Mouse (Mus musculus): ENCODE results near the gene Eif2a.

Eif2a gene

DNA sequence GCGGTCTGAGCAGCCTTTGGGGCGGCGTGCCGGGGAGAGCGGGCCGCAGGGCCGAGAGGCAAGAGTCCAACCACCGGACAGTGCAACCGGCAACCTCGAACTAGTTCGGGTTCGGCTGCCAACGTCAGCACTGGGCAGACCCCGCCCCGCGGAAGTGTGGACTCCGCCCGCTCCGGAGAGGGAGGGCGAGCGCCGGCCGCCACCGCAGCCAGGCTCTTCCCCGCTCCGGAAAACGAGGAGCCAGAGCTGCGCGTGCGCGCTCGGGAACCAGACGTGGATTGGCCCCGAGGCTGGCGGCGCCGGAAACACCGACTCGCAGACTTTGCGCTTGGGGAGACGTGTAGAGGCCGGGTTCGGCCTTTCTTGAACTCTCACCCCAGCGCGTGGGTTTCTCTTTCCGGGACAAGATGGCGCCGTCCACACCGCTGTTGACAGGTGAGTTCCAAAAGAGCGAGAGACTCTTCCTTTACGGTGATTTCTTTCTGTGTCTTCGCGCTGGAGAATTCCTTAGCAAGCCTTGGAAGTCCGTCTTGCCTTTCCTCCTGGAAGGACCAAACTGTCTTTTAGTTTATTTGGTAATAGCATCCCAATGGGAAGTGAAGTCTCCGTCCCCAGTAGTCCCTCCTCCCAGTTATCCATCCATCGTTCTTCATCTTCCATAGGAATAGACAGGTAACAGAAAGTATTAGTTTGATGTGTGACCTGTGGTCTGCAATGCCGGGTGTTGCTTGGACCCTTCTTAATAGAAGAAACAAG lies at the start of gene Eif2a, which contains the start of gene Serp1:
Eif2a (plus strand) TSS at position 170 of the 756 bp plus-strand sequence.
Serp1 (minus strand) TSS at position 241 of the 756 bp plus-strand sequence.
- DNase-seq: peak; percentile 98 to 99

GRCm38 (mm10) chr3:58478755-58479455 lies 46.7 kb upstream of the Eif2a start:
- DNase-seq: no peak

DNA sequence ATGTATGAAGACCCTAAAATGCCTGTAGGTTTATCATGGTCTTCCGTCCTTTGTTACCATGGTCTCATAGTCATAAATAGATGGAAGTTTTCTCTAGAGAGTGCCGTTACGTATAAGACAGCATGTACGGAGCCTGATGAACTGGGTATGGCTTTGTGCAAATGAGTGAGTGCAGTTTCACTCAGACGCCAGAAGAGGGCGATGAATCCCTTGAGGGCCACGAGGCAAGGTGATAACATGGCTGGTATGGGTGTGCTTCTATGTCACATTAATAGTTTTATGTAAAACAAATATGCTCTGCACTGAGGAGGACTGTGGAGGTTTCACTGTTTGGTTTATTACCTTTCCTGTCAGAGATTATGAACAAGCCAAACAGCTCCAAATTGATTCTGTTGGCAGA lies 39.7 kb upstream of the Eif2a start:
- DNase-seq: no peak

DNA sequence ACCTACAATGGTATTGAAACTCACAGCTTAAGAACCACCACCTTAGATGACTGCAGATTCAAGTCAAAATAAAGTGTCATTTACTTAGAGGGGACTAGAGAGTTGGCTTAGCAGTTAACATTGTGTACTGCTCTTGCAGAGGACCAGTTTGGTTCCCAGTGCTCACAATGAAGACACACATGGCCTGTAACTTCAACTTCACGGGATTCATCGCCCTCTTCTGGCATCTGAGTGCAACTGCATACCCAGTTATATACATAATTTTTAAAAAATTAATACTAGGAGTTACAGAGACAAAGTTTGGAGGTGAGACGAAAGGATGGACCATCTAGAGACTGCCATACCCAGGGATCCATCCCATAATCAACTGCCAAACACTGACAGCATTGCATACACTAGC lies 38.5 kb upstream of the Eif2a start:
- no peak for DNase-seq

GRCm38 (mm10) chr3:58487999-58488775 lies 37.4 kb upstream of the Eif2a start:
- DNase-seq: no peak

DNA sequence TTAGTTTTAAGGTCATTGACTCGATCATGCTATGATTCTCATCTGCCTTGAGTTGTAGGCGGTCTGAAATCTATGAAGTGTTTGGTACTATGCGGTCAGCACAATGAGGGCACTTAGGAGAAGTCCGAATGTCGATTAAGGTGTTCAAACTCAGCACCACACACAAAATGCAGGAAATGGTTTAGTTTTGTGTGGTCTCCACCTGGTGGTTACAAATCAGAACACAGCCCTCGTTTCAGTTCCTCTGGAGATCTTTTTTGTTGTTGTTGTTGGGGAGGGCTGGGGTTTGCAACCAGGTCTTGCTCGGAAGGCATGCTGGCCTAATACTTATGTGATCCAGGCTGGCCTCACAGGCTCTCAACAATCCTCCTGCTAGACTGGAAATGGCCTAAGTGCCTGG lies 34.8 kb upstream of the Eif2a start:
- DNase-seq: peak in 1 of 2 experiments; percentile 27

GRCm38 (mm10) chr3:58493621-58494020 lies 32.0 kb upstream of the Eif2a start:
- DNase-seq: no peak

GRCm38 (mm10) chr3:58501961-58502360 lies 23.7 kb upstream of the Eif2a start:
- no peak for DNase-seq

- DNase-seq: no peak
Observed at GRCm38 (mm10) chr3:58503720-58504333, 21.8 kb upstream of the Eif2a start.

GRCm38 (mm10) chr3:58504676-58505075 lies 20.9 kb upstream of the Eif2a start:
- DNase-seq: no peak

DNA sequence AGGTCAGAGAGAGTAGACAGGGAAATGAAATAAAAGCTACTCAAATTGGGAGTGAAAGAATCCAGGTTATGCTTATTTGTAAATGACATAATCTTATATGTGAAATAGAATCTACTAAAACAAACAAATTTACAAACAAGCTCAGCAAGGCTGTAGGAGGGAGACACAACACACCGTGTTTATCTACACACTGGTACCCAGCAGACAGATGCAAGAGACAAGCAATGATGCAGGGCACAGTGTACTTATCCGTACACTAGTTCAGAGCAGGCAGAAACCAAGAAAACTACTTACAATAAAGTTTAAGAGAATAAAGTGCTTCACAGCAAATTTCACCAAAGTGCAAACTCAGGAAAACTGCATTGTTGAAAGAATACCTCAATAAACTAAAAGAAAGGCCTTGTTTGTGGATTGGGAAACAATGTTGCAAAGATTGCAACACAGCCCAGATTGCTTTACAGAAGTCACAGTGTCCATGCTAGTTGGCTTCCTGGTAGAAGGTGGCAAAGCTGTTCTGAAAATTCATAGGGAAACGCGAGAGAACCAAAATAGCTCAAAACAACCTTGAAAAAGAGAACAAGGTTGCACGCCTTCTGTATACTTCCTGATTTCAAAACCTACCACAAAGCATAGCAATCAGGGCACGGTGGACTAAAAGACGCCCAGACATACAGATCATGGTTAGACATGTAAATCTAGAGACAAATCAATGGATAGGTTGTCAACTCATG lies 17.4 kb upstream of the Eif2a start:
- DNase-seq: no peak

GRCm38 (mm10) chr3:58511581-58511980 lies 14.0 kb upstream of the Eif2a start:
- no peak for DNase-seq

DNA sequence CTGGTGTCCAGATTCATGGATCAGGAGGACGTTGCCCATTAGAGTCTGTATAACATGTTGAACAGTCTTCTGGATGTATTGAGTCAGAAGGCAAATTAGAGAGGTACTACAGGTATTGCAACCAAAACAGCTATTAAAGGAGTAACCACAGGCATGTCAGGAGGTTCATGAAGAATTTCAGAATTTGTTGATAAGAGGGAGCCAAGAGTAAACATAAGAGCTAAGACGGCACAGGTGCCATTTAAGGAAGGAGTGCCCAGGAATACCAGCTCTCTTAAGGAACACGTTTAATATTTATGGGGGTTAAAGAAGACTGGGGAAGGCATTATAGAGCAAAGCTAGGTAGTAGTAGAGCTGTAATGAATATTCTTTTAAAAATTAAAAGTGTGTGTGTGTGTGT lies 12.9 kb upstream of the Eif2a start:
- DNase-seq: no peak

DNA sequence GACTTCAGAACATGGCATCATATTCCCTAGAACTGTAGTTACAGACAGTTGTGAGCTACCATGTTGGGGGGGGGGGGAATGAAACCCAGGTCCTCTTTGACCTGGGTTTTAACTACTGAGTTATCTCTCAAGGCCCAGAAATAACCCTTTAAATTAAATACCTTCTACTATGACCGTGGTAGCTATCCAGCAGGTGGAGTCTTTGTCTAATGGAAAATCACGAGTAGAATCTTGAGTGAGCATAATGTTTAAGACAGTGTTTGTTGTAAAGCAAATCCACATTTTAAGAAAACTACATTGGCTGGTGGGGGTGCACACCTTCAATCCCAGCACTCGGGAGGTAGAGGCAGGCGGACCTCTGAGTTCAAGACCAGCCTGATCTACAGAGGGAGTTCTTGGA lies 12.1 kb upstream of the Eif2a start:
- DNase-seq: no peak

DNA sequence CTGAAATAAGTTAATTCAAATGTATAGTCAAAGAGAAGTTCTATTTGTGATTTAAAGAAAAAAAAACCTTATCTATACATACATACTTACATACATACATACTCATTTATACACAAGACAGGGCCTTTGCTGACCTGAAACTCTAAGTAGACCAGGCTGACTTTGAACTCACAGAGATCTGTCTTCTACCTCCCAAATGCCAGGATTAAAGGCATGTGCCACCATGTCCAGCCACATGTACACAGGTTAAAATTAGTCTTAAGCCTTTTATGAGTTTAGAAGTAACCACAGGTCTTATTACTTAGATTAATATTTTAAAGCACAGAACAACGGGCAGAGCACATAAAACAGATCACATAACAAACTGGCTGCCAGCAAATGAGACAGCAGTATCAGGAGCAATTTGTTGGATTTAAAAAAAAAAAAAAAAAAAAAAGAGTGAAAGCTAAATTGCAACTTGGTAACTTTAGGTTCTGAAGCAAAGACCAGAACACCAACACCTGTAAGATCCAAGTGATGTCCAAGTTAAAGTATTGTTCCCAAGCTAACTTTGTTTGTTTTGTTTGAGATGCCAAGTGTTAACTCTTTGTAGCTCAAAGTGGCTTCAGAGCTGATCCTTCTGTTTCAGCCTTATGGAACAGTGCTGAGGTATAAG lies 9.5 kb upstream of the Eif2a start:
- no peak for DNase-seq

- no peak for DNase-seq
Observed at GRCm38 (mm10) chr3:58516602-58516976, 9.0 kb upstream of the Eif2a start.

GRCm38 (mm10) chr3:58517258-58517657 lies 8.4 kb upstream of the Eif2a start:
- DNase-seq: no peak

DNA sequence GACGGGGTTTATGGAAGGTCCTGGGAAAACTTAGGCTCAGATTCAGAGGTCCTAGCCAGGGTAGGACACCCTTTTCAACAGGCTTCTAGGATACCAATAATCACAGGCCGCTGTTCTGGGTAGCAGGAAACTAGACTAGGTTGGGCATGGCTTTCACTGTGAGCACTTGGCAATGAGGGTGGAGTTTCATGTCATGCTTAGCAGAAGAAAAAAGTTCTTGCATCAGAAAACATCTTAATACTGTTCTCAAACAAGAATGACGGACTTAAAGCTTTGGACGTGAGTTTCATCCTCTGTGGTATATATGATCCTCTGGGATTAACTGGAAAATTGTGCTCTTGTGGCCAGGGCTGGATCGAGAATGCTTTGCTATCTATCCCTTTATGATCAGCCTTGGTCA lies 7.8 kb upstream of the Eif2a start:
- DNase-seq: no peak

DNA sequence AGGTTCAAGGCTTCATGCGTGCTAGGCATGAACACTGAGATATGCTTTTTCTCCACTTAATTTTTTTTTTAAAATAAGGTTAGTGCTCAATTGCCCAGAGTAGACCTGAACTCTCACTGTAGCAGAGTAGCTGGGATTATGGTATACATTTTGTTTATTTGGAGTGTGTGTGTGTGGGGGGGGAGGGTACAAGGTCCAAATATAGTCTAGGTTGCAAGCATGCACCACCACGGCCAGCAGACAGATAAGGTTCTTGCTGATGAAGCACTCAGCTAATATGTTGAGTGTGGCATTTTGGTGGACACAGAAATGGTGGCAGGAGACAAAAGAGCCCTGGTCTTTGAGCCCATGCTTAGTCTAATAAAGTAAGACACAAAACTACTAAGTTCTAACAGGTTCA lies 6.7 kb upstream of the Eif2a start:
- no peak for DNase-seq

GRCm38 (mm10) chr3:58519536-58519935 lies 6.1 kb upstream of the Eif2a start:
- DNase-seq: no peak

DNA sequence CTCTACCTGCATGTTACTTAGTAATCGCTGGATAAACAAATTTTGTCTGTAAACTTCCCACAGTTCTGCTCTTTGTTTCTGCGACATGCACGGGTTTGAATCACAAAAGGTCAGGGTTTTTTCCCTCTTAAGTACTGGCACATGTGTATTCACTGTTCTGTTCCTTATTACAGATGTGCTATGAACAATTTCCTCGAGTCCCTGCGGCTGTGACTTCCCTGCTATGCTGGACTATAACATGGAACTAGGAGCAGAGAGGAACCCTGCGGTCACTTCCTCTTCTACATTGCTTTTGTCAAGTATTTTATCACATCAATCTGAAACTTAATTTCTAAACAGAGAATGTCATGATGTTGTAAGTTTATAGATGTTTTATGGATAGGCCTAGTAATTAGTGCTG lies 5.3 kb upstream of the Eif2a start:
- DNase-seq: no peak

DNA sequence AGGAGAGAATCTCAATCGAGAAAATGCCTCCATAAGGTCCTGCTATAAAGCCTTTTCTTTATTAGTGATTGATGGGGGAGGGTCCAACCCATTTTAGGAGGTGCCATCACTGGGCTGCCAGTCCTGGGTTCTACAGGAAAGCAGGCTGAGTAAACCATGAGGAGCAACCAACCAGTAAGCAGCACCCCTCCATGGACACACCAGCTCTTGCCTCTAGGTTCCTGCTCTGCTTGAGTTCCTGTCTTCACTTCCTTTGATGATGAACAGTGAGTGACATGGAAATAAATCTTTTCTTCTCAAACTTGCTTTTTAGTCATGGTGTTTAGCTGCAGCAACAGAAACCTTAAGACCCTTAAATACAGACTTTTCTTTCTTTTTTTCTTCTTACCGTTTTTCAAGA lies 4.3 kb upstream of the Eif2a start:
- no peak for DNase-seq
